Mouse (Mus musculus): ENCODE data around the gene Spg21.

Gene Spg21

DNA sequence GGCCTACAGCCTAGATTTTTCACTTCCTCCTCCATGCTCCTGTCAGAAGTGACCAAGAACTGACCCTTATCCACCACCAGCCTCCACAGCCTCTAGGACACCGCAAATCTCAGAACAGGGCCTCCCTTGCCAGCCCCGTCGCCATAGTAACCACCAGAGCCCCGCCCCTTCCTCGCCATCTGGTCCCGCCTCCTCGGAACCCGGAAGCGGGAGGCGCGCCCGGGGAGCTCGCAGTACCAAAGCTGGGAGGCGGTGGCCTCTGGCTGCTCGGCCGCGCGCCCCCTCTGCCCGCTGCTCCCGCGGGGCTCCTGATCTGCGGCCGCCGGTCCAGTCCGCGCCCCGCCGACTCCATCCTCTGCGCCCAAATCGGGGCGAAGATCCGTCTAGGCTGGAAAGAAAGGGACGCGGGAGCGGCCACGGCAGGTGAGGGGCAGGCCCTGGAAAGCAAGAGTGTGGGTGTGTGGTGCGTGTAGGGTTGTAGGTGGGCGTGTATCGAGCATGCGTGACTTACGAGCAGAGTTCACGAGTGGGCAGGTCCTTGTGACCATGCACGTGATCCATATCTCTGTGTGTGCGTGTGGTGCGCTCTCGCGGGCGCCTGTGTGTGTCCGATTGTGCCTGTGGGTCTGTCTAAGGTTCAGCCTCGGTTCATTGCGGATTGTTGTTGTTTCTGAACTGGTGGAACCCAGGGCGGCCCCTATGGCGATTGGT, at the start of gene Spg21:
Gene Spg21, plus strand, starts transcription at position 216 of the 711 bp plus-strand sequence.
- in situ Hi-C loops (cut with MboI) = no loop called here

DNA sequence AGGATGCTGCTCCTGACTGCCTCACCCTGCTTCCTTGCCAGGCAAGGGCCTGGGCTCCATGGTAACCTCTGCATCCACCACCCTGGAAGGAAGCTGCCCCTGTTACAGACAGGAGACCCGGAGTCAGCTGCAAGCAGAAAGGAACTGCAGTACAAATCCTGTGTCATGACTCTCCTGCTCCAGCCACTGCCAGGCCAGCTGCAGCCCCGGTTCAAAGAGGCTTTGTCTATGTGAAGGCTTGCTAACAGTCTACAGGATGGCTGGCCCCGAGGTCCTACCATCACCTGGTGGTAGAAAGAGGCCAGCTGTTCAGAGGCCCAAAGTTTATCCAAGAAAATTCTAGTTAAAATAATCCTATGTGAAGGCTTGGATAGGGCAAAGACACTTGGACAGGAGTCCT, 49.4 kb upstream of the Spg21 start:
- in situ Hi-C loops (cut with MboI) = no loop called here

DNA sequence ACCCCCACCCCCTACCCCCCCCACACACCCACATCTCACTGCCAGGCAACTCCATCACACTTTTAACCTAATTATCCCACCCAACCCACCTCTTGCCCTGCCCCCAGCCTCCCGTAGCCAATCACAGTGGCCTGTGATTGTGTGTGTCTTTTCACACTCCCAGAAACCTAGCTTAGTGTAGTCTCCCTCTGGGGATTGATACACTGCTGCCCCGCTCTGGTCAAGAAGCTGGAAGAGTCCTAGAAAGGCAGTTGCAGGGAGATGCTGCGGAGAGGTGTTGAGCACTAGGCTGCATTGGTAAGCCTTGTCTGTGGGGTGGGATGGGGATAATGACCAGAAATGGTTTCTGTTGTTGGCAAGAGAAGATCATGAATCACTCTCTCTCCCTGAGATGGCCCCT, 43.0 kb upstream of the Spg21 start:
- in situ Hi-C loops (cut with MboI) = no loop called here

DNA sequence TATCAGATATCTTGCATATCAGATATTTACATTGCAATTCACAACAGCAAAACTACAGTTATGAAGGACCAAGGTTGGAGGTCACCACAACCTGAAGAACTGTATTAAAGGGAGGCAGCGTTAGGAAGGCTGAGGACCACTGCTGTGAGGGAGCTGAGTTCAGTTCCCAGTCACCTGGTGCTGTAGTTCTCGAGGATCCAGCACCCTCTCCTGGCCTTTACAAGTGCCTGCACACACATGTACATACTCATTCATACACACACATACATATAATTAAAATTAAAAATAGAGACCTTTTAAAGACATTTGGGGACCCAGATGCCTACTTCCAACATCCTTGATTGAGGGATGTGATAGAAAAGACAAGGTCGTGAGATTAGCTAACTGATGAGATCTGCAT, 41.1 kb upstream of the Spg21 start:
- in situ Hi-C loops (cut with MboI) = no loop called here

DNA sequence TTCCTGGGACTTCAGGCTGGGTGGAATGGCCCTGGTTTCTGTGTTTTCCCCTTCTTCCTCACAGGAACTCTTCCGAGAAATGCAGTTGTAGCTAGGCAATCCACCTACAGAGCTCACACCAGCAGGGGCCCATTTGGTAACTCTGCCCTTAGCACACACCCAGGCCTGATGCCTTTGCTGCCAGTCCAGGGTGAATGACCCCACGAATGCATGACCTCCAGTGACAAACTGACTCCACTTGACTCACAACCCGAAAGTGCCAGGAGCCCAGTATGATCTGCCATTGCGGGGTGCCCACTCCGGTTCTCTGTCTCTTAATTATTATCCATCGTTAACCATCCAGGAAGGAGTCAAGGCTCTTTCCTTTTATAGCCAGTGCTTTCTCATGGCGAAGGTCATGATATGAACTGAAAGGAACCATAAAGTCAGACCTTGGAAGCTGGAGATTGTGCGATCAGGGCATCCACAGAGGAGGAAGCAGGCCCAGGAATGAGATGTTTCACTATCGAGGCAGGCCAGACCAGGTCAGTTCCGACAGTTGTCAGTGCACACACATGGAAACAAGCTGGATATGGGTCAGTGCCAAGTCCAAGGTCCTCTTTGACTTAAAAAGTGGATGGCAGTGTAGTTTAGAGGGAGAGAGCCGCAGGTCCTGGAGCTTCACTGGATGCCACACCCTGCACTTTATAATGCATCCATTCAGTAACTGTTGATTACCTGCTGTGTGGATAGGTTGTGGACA, 37.8 kb upstream of the Spg21 start, which contains the start of gene Slc51b:
Gene Slc51b, minus strand, starts transcription at position 196 of the 742 bp plus-strand sequence.
- in situ Hi-C loops (cut with MboI) = no loop called here

DNA sequence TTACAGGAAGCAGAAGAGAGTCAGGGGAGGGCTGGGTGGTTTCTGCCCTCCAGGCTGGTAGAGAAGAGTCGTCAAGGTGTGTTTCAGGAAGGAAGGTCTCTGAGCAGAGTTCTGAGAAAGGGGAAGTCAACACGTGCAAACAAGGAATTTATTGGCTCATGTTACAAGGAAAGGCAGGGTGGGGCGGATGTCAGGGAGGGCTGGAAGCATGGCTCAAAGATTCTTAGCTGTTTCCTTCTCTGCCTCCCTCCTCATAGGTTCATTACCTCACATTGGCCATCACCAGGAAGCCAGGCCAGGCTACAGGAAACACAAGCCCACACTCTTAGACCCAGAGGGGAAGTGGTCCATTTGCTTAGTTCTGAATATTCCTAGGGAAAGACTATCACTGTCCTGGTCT, 36.4 kb upstream of the Spg21 start:
- in situ Hi-C loops (cut with MboI) = no loop called here

DNA sequence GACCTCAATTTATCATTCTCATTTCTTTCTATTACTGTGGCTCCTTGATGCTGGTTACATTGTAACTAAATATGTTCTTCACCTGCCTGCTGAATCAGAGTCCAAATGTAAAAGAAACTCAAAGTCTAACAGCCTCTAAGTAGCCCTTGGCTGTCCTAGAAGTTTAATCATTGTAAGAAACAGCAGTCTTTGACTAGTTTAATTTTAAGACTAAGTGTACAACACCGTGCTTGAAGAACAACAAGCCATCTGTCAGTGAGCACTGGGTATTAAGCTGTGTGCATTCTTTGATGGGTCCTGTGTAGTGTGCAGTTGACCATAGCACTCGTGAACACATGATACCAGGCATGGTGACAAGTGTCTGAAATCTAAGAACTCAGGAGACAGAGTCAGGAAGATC, 33.2 kb upstream of the Spg21 start:
- in situ Hi-C loops (cut with MboI) = no loop called here

DNA sequence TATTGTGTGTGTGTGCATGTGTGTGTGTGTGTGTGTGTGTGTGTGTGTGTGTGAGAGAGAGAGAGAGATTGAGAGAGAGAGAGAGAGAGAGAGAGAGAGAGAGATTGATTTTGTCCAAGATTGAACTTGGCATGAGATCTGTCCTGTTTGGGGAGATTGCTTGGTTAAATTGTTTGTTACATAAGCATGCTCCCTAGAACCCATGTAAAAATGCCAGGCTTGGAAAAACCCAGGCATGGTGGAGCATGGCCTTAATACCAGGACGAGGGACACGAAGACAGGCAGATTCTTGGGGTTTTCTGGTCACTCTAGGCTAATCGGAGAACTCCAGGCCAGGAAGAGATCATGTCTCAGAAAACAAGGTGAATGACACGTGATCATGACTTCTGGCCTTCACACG, 32.7 kb upstream of the Spg21 start:
- in situ Hi-C loops (cut with MboI) = no loop called here

DNA sequence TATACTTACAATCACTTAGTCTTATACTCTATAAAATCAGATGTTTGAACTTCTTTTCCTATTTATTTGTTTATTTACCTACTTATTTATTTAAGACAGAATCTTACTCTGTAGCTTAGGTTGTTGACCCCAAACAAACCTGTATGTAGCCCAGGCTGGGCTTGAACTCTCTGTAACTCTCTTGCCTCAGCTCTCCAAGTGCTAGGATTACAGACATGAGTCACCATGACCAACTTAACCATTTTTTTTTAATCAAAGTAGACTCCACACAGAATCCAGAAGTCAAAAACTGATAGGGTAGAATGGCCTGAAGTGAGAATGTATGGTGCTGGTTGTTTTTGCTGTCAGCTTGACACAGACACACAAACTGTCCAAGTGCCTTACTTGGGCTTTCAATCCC, 30.3 kb upstream of the Spg21 start:
- in situ Hi-C loops (cut with MboI) = no loop called here

DNA sequence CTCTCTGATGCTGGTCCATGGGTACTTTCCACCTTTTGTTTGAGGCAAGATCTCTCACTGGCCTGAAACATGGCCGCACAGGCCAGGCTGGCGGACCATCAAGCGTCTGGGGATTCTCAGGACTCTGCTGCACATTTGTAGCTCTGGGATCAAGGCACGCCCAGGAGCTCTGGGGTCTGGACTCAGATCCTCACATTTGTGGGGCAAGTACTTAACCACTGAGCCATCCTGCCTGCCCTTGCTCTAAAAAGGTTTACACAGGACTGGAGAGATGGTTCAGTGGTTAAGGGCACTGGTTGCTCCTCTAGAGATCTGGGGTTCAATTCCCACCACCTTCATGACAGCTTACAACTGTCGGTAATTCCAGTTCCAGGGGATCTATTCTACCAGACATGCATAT, 29.8 kb upstream of the Spg21 start:
- in situ Hi-C loops (cut with MboI) = no loop called here

DNA sequence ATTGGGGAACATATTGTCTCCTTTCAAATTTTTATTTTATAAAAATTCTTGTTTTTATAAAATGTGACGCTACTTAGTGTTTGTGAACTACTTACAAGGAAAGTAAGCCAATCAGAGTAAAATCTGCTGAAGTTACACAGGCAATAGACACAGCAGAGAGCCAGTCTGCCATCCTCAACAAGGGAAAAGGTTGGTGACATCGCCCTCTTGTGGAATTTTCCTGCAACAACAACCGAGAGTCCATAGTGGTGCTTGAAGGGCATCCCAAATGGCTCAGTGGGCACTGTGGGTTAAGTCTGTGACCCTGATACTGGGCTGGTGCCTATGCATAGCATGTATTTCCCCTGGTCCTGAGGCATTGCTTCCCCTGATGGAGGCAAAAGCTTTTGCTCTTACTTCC, 28.5 kb upstream of the Spg21 start:
- in situ Hi-C loops (cut with MboI) = no loop called here

DNA sequence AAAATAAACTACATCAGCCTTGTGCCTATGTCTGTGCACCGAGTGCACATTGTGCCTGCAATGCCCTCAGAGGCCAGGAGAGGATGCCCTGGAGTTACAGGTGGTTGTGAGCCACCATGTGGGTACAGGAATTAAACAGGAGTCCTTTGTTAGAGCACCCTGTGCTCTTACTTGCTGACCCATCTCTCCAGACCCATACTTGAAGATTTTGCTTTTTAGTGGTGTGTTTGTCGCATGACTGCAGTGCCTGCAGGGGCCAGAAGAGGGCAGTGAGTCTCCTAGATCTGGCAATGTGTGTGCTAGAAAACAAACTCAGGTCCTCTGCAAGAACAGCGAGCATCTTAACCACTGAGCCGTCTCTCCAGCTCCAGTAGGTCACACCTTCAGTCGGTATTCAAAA, 26.6 kb upstream of the Spg21 start:
- in situ Hi-C loops (cut with MboI) = no loop called here

DNA sequence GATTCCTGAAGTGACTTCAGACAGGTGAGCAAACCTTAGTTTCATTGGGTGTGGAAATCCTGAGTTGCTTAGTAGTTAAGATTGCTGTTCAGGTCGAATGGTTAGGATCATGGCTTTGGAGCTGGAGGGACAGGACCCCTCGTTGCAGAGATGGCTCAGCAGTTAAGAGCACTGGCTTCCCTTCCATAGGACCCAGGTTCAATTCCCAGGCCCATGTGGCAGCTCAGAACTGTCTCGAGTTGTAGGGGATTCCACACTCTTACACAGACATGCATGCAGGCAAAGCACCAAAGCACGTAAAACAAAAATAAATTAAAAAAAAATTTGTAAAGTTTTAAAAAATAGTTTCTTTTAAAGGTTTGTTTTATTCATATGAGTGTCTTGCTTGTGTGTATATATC, 25.5 kb upstream of the Spg21 start:
- in situ Hi-C loops (cut with MboI) = no loop called here

DNA sequence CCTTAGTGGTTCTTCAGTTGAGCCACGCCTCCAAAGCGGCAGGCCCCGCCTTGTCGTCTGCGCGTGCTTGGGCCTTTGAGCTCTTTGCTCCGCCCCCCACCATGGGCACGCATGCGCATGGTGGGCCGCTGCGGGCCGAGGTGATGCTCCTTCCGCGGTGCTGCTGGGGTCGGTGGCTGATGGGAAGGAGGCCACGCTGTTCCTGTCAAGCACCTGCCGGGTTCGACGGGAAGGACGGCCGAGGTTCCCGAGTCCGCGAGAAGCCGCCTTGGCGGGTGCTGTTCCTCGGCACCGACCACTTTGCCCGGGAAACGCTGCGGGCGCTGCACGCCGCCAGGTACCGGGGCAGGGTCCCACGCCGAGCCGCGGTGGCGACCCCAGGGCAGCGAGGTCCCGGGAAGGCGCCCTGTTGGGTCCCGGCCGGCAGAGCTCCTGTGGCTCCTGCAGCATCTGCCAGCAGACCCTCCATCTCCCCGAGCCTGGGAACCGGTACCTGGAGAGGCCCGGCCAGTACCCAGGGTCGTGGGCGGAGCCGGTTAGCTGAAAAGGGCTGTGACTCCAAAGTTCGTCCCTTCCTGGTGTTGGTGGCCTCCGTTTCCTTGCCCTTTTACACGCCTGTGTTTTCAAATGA, 25.0 kb upstream of the Spg21 start, which contains the start of gene Mtfmt:
Gene Mtfmt, plus strand, starts transcription at position 112 of the 631 bp plus-strand sequence.
- in situ Hi-C loops (cut with MboI) = no loop called here

DNA sequence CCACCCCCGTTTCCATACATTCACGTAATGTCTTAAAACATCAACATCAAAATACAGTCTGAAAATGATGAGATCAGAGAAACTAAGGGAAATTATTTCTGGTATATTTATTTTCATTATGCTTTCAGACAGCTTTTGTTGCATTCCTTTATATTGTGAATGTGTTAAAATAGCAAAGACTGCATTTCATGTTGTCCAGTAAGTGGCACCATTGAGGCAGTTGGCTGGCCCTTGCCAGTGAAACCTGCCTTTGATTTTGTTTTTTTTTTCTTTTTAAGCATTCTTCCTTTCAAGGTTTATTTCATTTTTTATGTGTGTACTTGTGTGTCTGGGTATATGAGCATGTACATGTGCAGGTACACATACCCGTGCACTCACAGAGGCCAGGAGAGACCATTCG, 16.1 kb upstream of the Spg21 start:
- in situ Hi-C loops (cut with MboI) = no loop called here

DNA sequence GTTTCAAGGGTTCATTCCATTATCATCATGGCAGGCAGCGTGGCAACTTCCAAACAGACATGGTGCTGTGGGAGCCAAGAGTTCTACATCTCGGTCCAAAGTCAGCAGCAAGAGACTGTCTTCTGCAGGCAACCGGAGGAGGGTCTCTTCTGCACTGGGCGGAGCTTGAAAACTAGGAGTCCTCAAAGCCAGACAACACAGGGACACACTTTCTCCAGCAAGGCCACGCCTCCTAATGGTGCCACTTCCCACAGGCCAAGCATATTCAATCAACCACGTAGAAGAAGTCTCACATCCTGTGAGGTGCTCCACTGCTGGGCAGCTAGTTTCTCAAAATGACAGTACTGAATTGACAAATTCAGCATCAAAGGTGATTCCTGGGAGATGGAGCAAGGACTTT, 12.8 kb upstream of the Spg21 start:
- in situ Hi-C loops (cut with MboI) = no loop called here

DNA sequence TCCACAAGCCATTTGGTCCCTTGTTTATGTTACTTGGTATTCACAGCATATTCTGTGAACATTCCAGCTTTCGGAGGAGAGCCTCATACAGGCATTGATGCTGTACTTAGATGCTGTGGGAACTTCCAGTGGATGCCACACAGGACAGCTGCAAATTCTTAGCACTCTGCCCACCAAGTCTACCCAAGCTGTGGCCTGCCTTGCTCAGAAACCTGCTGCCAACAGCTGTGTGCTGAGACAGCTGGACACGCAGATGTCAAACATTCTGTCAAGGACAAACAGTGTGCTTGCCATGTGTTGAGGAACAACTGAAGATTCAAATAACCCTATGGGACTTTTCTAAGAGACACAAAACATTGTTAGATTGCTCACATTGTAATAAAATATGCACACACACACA, 1.8 kb upstream of the Spg21 start:
- in situ Hi-C loops (cut with MboI) = no loop called here

DNA sequence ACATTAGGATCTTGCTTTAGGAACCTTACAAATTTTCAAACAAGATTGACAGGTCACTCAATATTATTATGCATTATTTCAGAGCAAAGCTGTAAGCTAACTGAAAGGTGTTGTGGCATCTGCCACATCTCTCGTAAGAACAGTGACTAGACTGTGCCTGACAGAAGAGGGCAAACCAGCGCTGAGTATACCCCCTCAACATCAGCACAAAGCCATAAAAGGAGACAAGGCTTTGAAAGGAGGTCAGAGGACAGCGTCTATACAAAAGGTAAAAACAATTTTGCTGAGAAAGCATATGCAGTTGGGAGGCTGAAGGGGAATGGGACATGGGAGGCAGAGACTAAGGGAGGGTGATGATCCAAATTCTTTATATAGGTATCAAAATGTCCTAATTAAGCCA, 549 bp upstream of the Spg21 start:
- in situ Hi-C loops (cut with MboI) = no loop called here

DNA sequence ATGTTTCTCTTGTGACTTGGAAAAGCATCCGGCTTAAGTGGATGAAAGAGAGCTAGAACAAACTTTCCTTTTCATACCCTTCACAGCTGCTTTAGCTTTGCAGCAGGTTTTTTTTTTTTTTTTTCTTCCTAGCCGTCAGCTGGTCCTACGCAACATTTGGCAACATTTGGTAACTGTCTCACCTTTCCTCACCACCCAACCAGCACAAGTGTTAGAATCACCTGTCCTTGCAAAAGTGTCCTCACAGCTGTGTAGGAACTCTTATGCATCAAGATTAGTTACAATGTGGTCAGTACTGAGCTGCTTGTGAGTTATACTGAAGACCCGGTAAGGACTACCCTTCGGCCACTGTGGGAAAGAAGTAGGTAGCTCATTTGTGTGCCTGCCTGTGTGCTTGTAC, 1.8 kb downstream of the Spg21 start:
- in situ Hi-C loops (cut with MboI) = no loop called here

DNA sequence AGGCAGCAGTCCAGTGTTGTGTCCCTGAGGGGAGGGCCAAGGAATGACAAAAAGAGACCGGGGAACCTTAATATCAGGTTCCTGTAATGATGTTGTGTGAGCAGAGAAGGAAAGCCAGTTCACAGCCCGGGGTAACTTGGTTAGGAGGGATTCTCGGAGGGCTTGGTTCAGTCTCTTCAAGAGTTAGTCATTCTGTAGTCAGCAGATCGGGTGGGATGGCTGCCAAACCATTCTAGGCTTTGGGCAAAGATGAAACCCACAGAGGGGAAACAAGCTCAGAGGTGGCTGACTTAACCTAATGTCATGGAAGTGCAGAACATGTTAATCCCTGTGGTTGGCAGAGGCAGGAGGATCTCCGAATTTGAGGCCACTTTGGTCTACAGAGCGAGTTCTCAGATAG, 3.4 kb downstream of the Spg21 start:
- in situ Hi-C loops (cut with MboI) = no loop called here

DNA sequence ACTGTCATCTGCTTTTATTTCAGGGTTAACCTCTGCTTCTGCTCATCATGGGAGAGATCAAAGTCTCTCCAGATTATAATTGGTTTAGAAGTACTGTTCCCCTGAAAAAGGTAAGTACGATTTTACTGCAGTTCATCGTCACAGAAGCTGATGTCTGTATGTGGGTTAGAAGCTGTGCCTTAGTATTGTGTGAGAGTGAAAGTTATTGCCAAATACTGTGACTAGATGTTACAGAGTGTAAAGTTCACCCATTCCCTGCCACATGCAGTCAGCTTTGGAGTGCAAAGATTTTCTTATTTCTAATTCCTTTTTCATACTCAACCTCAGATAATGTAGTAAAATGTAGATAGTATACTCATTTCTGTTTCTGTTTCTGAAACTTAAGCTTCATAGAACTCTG, 4.5 kb downstream of the Spg21 start:
- in situ Hi-C loops (cut with MboI) = no loop called here

DNA sequence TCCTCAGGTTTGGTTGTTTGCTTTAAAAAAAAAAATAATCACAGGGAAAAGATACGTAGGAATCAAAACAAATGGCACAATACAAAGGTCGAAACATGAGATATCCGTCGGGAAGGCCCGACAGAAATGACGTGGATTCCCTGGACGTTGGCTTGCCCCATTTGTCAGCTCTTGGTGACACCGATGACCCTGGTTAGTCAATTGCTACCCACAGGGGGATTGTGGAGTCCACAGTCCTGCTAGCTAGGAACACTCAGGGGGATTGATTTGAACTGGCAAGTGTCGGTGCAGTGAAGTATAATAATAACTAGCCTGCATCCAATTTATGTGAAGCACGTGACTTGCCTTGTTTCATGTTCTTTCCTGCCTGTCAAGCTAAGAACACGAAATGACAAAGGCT, 6.9 kb downstream of the Spg21 start:
- in situ Hi-C loops (cut with MboI) = no loop called here

DNA sequence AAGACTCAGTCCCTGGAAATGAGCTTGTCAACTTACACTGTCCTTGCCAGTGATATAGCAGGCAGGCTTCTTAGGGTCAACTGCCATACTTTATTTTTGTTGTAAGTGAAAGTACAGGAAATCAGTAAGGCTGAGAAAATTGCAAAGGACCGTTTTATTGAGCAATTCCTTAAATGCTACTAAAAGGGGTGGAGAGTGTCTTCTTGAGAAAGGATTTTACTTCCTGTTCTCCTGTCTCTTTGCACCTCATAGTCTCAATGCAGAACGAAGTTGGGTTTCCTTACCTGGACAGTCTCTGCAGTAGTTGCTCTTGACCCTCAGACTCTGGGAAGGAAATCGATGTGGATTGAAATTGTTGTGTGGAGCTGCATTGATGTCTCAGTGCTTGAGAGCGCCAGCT, 12.0 kb downstream of the Spg21 start:
- in situ Hi-C loops (cut with MboI) = no loop called here

Measured in mature B cell (primary cell).